Mouse (Mus musculus) macrophage (primary cell): ENCODE data around the gene Arrdc5. TPM values are rescaled to one million over a fixed set of nuclear protein-coding genes. Genes with fewer than 3 reads are reported as not detected.

Experiments
- H3K27ac ChIP-seq: fragments of 350-480 bp; formaldehyde crosslinking; 2 replicates; pipeline ENCODE4 v1.9.0; 2021
- H3K36me3 ChIP-seq: fragments of 350-480 bp; formaldehyde crosslinking; 2 replicates; pipeline ENCODE4 v1.9.0; 2021; ENCODE audit errors: inconsistent target
- H3K4me3 ChIP-seq: fragments of 350-480 bp; formaldehyde crosslinking; 2 replicates; pipeline ENCODE4 v1.9.0; 2021; ENCODE audit errors: inconsistent target
- H3K79me2 ChIP-seq: fragments of 350-480 bp; formaldehyde crosslinking; 2 replicates; pipeline ENCODE4 v1.9.0; 2021; ENCODE audit errors: inconsistent target
- WGBS: methylation state at CpG from one replicate; pipeline ENCODE4 v1.1.7; 2026; ENCODE audit warnings: inconsistent platforms; ENCODE audit not compliant: missing documents; 5-methylcytosine and 5-hydroxymethylcytosine counted together
- polyA plus RNA-seq: library from polyadenylated mRNA; stranded (reverse); fragments of 250-400 nt; gene quantifications from 3 replicates; pipeline ENCODE4 v1.2.4, GENCODE M21; 2018; ENCODE audit warnings: inconsistent platforms

Gene Arrdc5
- polyA plus RNA-seq, 1 experiment from 2014 or later, result not detected

GRCm38 (mm10) chr17:56324419-56324818, 24.3 kb upstream of the Arrdc5 start:
- Histone ChIP-seq H3K79me2 (peaks cover 28% of the 10 kb centered on the region; the same call in 1 of the 2 replicates), H3K27ac (no peak overlapping the region), H3K4me3 (no peak overlapping the region), H3K36me3 (no peaks in the 10 kb centered on the region)
- WGBS, result 86% methylated on average over 3 of the region's 3 CpGs

GRCm38 (mm10) chr17:56309191-56309945, 9.3 kb upstream of the Arrdc5 start:
- Histone ChIP-seq H3K27ac (no peak overlapping the region), H3K79me2 (peaks cover 52% of the 10 kb centered on the region), H3K4me3 (no peak overlapping the region), H3K36me3 (no peaks in the 10 kb centered on the region)
- 92% methylated on average over 12 of the region's 15 CpGs for WGBS

- no peak overlapping the region for H3K27ac ChIP-seq
- H3K79me2 ChIP-seq, result peaks cover 54% of the 10 kb centered on the region
- H3K4me3 ChIP-seq, result no peak overlapping the region
- H3K36me3 ChIP-seq, result no peaks in the 10 kb centered on the region
- WGBS, result 89% methylated on average over 4 of the region's 6 CpGs
Observed at GRCm38 (mm10) chr17:56308088-56308487, 8.0 kb upstream of the Arrdc5 start.

GRCm38 (mm10) chr17:56305826-56306225, 5.7 kb upstream of the Arrdc5 start:
- Histone ChIP-seq H3K36me3 (no peaks in the 10 kb centered on the region), H3K27ac (no peak overlapping the region), H3K79me2 (peaks cover 54% of the 10 kb centered on the region), H3K4me3 (no peak overlapping the region)
- WGBS, result 87% methylated on average over 8 of the region's 8 CpGs

- Histone ChIP-seq H3K27ac (no peak overlapping the region), H3K36me3 (no peaks in the 10 kb centered on the region), H3K79me2 (peaks cover 54% of the 10 kb centered on the region), H3K4me3 (peak overlapping the region; percentile 88)
- WGBS, result 87% methylated on average over 5 of the region's 9 CpGs
Observed at GRCm38 (mm10) chr17:56305156-56305555, 5.1 kb upstream of the Arrdc5 start.

GRCm38 (mm10) chr17:56304718-56305117, 4.6 kb upstream of the Arrdc5 start:
- 26% methylated on average over 11 of the region's 11 CpGs for WGBS
- Histone ChIP-seq H3K4me3 (peak overlapping the region; percentile 88), H3K36me3 (no peaks in the 10 kb centered on the region), H3K27ac (no peak overlapping the region; the same call in 1 of the 2 replicates), H3K79me2 (peaks cover 54% of the 10 kb centered on the region)

- peaks cover 49% of the 10 kb centered on the region for H3K79me2 ChIP-seq
- no peaks in the 10 kb centered on the region for H3K36me3 ChIP-seq
- WGBS, result 0% methylated on average over 64 of the region's 68 CpGs
- peak overlapping the region; percentile 82 for H3K27ac ChIP-seq
- H3K4me3 ChIP-seq, result peak overlapping the region; percentile 88
Observed at GRCm38 (mm10) chr17:56303847-56304586, 3.9 kb upstream of the Arrdc5 start.

- WGBS, result under 1% methylated on average over 43 of the region's 43 CpGs
- Histone ChIP-seq H3K79me2 (peaks cover 42% of the 10 kb centered on the region), H3K36me3 (no peaks in the 10 kb centered on the region), H3K4me3 (peak within 1 kb of the TSS; percentile 88), H3K27ac (peak within 1 kb of the TSS; percentile 82)
Observed at GRCm38 (mm10) chr17:56303160-56303846, 3.2 kb upstream of the Arrdc5 start, which contains the start of gene Uhrf1. Gene Uhrf1 (plus strand): TSS chr17:56303321.

- Histone ChIP-seq H3K4me3 (no peak overlapping the region), H3K27ac (peak overlapping the region; percentile 82), H3K36me3 (no peaks in the 10 kb centered on the region), H3K79me2 (peaks cover 34% of the 10 kb centered on the region)
- 80% methylated on average over 12 of the region's 13 CpGs for WGBS
Observed at GRCm38 (mm10) chr17:56302363-56302996, 2.4 kb upstream of the Arrdc5 start.

- Histone ChIP-seq H3K27ac (no peak overlapping the region), H3K79me2 (no peaks in the 10 kb centered on the region), H3K4me3 (no peak overlapping the region), H3K36me3 (no peaks in the 10 kb centered on the region)
- 58% methylated on average over 1 of the region's 1 CpGs for WGBS
Observed at GRCm38 (mm10) chr17:56298238-56298637, 1.8 kb downstream of the Arrdc5 start.

GRCm38 (mm10) chr17:56296201-56296600, 3.9 kb downstream of the Arrdc5 start:
- no peaks in the 10 kb centered on the region for H3K79me2 ChIP-seq
- 81% methylated on average over 1 of the region's 1 CpGs for WGBS
- H3K36me3 ChIP-seq, result no peaks in the 10 kb centered on the region
- no peak overlapping the region for H3K27ac ChIP-seq
- H3K4me3 ChIP-seq, result no peak overlapping the region

- Histone ChIP-seq H3K36me3 (no peaks in the 10 kb centered on the region), H3K79me2 (peaks cover 11% of the 10 kb centered on the region), H3K27ac (no peak overlapping the region), H3K4me3 (no peak overlapping the region)
- 97% methylated on average over 19 of the region's 19 CpGs for WGBS
Observed at GRCm38 (mm10) chr17:56294241-56294640, 5.8 kb downstream of the Arrdc5 start.

GRCm38 (mm10) chr17:56293291-56293690, 6.8 kb downstream of the Arrdc5 start:
- peaks cover 20% of the 10 kb centered on the region for H3K79me2 ChIP-seq
- H3K36me3 ChIP-seq, result no peaks in the 10 kb centered on the region
- 54% methylated on average over 1 of the region's 1 CpGs for WGBS
- no peak overlapping the region for H3K4me3 ChIP-seq
- H3K27ac ChIP-seq, result no peak overlapping the region

- WGBS, result 93% methylated on average over 4 of the region's 4 CpGs
- H3K79me2 ChIP-seq, result peaks cover 26% of the 10 kb centered on the region
- H3K36me3 ChIP-seq, result no peaks in the 10 kb centered on the region
- H3K27ac ChIP-seq, result peak within 1 kb of the TSS; percentile 59; the same call in 1 of the 2 replicates
- no peak within 1 kb of the TSS for H3K4me3 ChIP-seq
Observed at GRCm38 (mm10) chr17:56292531-56293222, 7.4 kb downstream of the Arrdc5 start, which contains the start of gene Plin3. Gene Plin3 (minus strand): TSS chr17:56292873.
